ENCODE assay signal across 30 mouse cellular contexts in genomic region chr16:50063540-50063939, GRCm38 (mm10).
A peak's percentile ranks its signal among the peaks of the same experiment; 100 is the strongest.
DNase-seq lines count a peak whose midpoint lies in the region; ATAC-seq and TF ChIP-seq lines count a peak whose summit lies in the region.
"Had no signal": no experiment of that assay in that cellular context is flagged by ENCODE, and none has a peak within 500 bp of the region (broad histone marks: within the 10 kb centered on the region; RNA-seq: fewer than 3 reads in every experiment).

No protein-coding gene starts in this region.

- 0 out of 2 replicates have a peak, but pooled peaks have one; percentile 43 for ATAC-seq in kidney, embryonic 15.5 days (replicated peaks; ENCODE audit: low FRiP score)
- ATAC-seq in kidney, embryonic 14.5 days (ENCODE audit: low FRiP score, low TSS enrichment): no peak
- ATAC-seq in Patski: peak; percentile 44
- ATAC-seq: activated CD4-positive, CD25-positive, alpha-beta regulatory T cell, adult 4 months; forebrain, postnatal 0 days; midbrain, embryonic 16.5 days had no signal

- no peak for TF ChIP-seq CTCF in Patski (IDR thresholded peaks at IDR 0.05)
- no peak for TF ChIP-seq CTCF in lung, adult 2 months (IDR thresholded peaks at IDR 0.05; ENCODE audit: insufficient read depth, low read length)

- POLR2A ChIA-PET in Patski (lab: Charles Lee): no interaction called here

- in situ Hi-C loops in Patski (cut with MboI; ENCODE audit: low pct_unique_long_range_greater_than_20kb): no loop called here

- H3K27ac ChIP-seq in kidney, embryonic 15.5 days: no peak overlapping the region
- no peak overlapping the region for H3K27ac ChIP-seq in kidney, embryonic 14.5 days (ENCODE audit: low read depth, low read length)
- H3K27ac ChIP-seq: embryonic facial prominence, embryonic 12.5 days; heart, embryonic 10.5 days; heart, embryonic 15.5 days; hindbrain, embryonic 13.5 days; layer of hippocampus, adult 2 months; left cerebral cortex, adult 2 months; limb, embryonic 13.5 days had no signal

- H3K36me3 ChIP-seq in kidney, embryonic 15.5 days: no peaks in the 10 kb centered on the region
- H3K36me3 ChIP-seq in kidney, embryonic 14.5 days (ENCODE audit: control insufficient read depth, insufficient read depth, low read length): no peaks in the 10 kb centered on the region
- H3K36me3 ChIP-seq: embryonic facial prominence, embryonic 12.5 days; G1E; heart, embryonic 10.5 days; heart, embryonic 15.5 days; hindbrain, embryonic 13.5 days; limb, embryonic 13.5 days had no signal

- H3K4me2 ChIP-seq in kidney, embryonic 15.5 days: no peak overlapping the region
- H3K4me2 ChIP-seq in kidney, embryonic 14.5 days (replicated peaks; ENCODE audit: low read depth, low read length): no peak overlapping the region
- H3K4me2 ChIP-seq: embryonic facial prominence, embryonic 12.5 days; heart, embryonic 15.5 days; hindbrain, embryonic 13.5 days; limb, embryonic 13.5 days; liver, embryonic 11.5 days had no signal

- no peak for TF ChIP-seq POLR2A in lung, adult 2 months (IDR thresholded peaks at IDR 0.05; ENCODE audit: borderline replicate concordance, extremely low read depth, low read depth, low read length)

- no peaks in the 10 kb centered on the region for H3K27me3 ChIP-seq in kidney, embryonic 15.5 days
- H3K27me3 ChIP-seq in kidney, embryonic 14.5 days (ENCODE audit: control insufficient read depth, insufficient read depth, low read length): no peaks in the 10 kb centered on the region
- no peaks in the 10 kb centered on the region for H3K27me3 ChIP-seq in Patski
- H3K27me3 ChIP-seq: embryonic facial prominence, embryonic 12.5 days; heart, embryonic 15.5 days; hindbrain, embryonic 13.5 days; limb, embryonic 13.5 days had no signal

- 75% methylated on average over 4 of the region's 4 CpGs for WGBS in kidney, embryonic 15.5 days
- 80% methylated on average over 4 of the region's 4 CpGs for WGBS in kidney, embryonic 14.5 days
- 81% methylated on average over 4 of the region's 4 CpGs for WGBS in lung, adult 2 months

- CTCF ChIA-PET in Patski (lab: Charles Lee): no interaction called here

- no peak overlapping the region for H3K4me3 ChIP-seq in kidney, embryonic 15.5 days (replicated peaks)
- H3K4me3 ChIP-seq in kidney, embryonic 14.5 days (ENCODE audit: low read length): no peak overlapping the region
- no peak overlapping the region for H3K4me3 ChIP-seq in lung, adult 2 months (replicated peaks; ENCODE audit: extremely low read depth, low read depth, low read length)
- H3K4me3 ChIP-seq: embryonic facial prominence, embryonic 12.5 days; heart, embryonic 10.5 days; heart, embryonic 15.5 days; hindbrain, embryonic 13.5 days; layer of hippocampus, adult 2 months; left cerebral cortex, adult 2 months; limb, embryonic 13.5 days had no signal

- no peaks in the 10 kb centered on the region for H3K9me3 ChIP-seq in kidney, embryonic 15.5 days (replicated peaks)
- H3K9me3 ChIP-seq in kidney, embryonic 14.5 days (ENCODE audit: control insufficient read depth, low read length): no peaks in the 10 kb centered on the region
- H3K9me3 ChIP-seq: embryonic facial prominence, embryonic 12.5 days; heart, embryonic 10.5 days; heart, embryonic 15.5 days; hindbrain, embryonic 13.5 days; limb, embryonic 13.5 days had no signal

- no peak overlapping the region for H3K9ac ChIP-seq in kidney, embryonic 15.5 days
- H3K9ac ChIP-seq in kidney, embryonic 14.5 days (ENCODE audit: low read depth, low read length): no peak overlapping the region
- H3K9ac ChIP-seq: embryonic facial prominence, embryonic 12.5 days; forebrain, postnatal 0 days; heart, embryonic 15.5 days; hindbrain, embryonic 13.5 days; limb, embryonic 13.5 days had no signal

- no peaks in the 10 kb centered on the region for H3K4me1 ChIP-seq in kidney, embryonic 15.5 days
- no peaks in the 10 kb centered on the region for H3K4me1 ChIP-seq in kidney, embryonic 14.5 days (ENCODE audit: control insufficient read depth, insufficient read depth, low read length)
- H3K4me1 ChIP-seq in lung, adult 2 months (ENCODE audit: control insufficient read depth, insufficient read depth, low read length): no peaks in the 10 kb centered on the region
- H3K4me1 ChIP-seq: embryonic facial prominence, embryonic 12.5 days; heart, embryonic 10.5 days; heart, embryonic 15.5 days; hindbrain, embryonic 13.5 days; limb, embryonic 13.5 days had no signal

- DNase-seq in 416B (ENCODE audit: low read depth): peak; percentile 54
- DNase-seq in Patski (ENCODE audit: low read depth, low spot score): no peak
- DNase-seq in yolk sac, embryonic 10.5 days (ENCODE audit: low spot score): peak; percentile 16
- no peak for DNase-seq in lung, adult 2 months
- DNase-seq in frontal cortex, postnatal 14 days (ENCODE audit: low spot score in 2 of 2): no peak
- DNase-seq: adrenal gland, adult 2 months; adrenal gland, postnatal 36 days; cerebellum, adult 9-10 months; embryo, embryonic 11 days; forebrain, postnatal 0 days; gastrocnemius, postnatal 10 days; kidney, adult 11 months; kidney, postnatal 36 days; lung, postnatal 36 days; right cerebral cortex, postnatal 4 days; thymus, adult 2 months; thymus, postnatal 4 days had no signal

Comparison
In these comparisons a context has a peak if more than half of its experiments do, and no peak if none do; other contexts are left out.
1. DNase-seq: peak in 416B (single experiment) and yolk sac, embryonic 10.5 days (single experiment); none in Patski (single experiment), lung, adult 2 months (single experiment) and frontal cortex, postnatal 14 days (0 of 2).